Mouse (Mus musculus) embryonic facial prominence, embryonic 12.5 days (tissue): ENCODE data around the gene Ppp1r10. TPM values are rescaled to one million over a fixed set of nuclear protein-coding genes. Genes with fewer than 3 reads are reported as not detected.
A peak's percentile ranks its signal among the peaks of the same experiment; 100 is the strongest.

ENCODE experiments used
- ATAC-seq: fragments of 200-750 bp; cut with Nextera tagmentation; 2 replicates; pipeline ENCODE4 v1.8.0; 2017; ENCODE audit not compliant: insufficient number of reproducible peaks, insufficient read depth, low FRiP score, low TSS enrichment
- H3K27ac ChIP-seq: fragments of 300-500 bp; sonication (generic); 2 replicates; pipeline ENCODE4 v1.5.1; 2016; ENCODE audit warnings: mild to moderate bottlenecking
- H3K27me3 ChIP-seq: fragments of 300-500 bp; sonication (generic); 2 replicates; pipeline ENCODE4 v1.6.1; 2016; ENCODE audit warnings: mild to moderate bottlenecking, moderate library complexity
- H3K36me3 ChIP-seq: fragments of 300-500 bp; sonication (generic); 2 replicates; pipeline ENCODE4 v1.6.1; 2016; ENCODE audit warnings: mild to moderate bottlenecking
- H3K4me1 ChIP-seq: fragments of 300-500 bp; sonication (generic); 2 replicates; pipeline ENCODE4 v1.6.1; 2016
- H3K4me2 ChIP-seq: fragments of 300-500 bp; sonication (generic); replicated peaks from 2 replicates; pipeline ENCODE4 v1.6.1; 2016; ENCODE audit warnings: mild to moderate bottlenecking, moderate library complexity
- H3K4me3 ChIP-seq: fragments of 300-500 bp; sonication (generic); 2 replicates; pipeline ENCODE4 v1.5.1; 2016; ENCODE audit warnings: mild to moderate bottlenecking
- H3K9ac ChIP-seq: fragments of 300-500 bp; sonication (generic); 2 replicates; pipeline ENCODE4 v1.6.1; 2016; ENCODE audit warnings: mild to moderate bottlenecking, moderate library complexity
- H3K9me3 ChIP-seq: fragments of 300-500 bp; sonication (generic); 2 replicates; pipeline ENCODE4 v1.6.1; 2016; ENCODE audit warnings: mild to moderate bottlenecking, moderate library complexity
- WGBS: fragments of 180-500 bp; shearing (Covaris S2); methylation state at CpG from one replicate; pipeline ENCODE4 v1.1.7; 2016; 5-methylcytosine and 5-hydroxymethylcytosine counted together
- microRNA counts: library from miRNA; unstranded; fragments of <30 nt; microRNA quantifications from one replicate; lab custom pipeline; 2017
- microRNA-seq: library from miRNA; unstranded; fragments of <30 nt; microRNA quantifications from one replicate; pipeline ENCODE4, GENCODE M21; 2017
- polyA plus RNA-seq: library from polyadenylated mRNA; unstranded; fragments of >200 nt; fragmentation: Nextera tagmentation; extraction: Ambion mirVana; gene quantifications from 2 replicates; pipeline ENCODE4 v1.2.1, GENCODE M21; 2016

Ppp1r10 gene
- polyA plus RNA-seq, 1 experiment from 2014 or later = 51.9 TPM

DNA sequence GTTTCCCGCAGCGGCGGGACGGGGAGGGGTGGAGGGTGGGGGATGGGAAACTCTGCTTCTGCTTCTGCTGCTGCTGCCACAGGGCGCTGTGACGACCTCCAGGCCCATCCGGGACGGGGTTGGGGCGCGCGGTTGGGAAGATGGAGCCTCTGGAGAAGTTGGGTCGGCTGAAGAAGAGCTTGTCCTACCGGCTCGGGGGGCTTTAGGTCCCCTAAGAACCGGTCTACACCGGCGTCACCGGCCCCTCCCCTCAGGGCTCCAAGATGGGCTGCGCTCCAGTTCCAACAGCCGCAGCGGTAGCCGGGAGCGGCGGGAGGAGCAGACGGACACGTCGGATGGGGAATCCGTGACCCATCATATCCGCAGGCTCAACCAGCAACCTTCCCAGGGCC is 64.1 kb downstream of the Ppp1r10 start:
- ATAC-seq = peak; percentile 13; the same call in 1 of the 2 replicates
- Histone ChIP-seq H3K36me3 (peaks cover 35% of the 10 kb centered on the region), H3K9me3 (no peaks in the 10 kb centered on the region), H3K4me1 (peaks cover 16% of the 10 kb centered on the region), H3K27me3 (no peaks in the 10 kb centered on the region), H3K4me3 (peak overlapping the region; percentile 95), H3K4me2 (peak overlapping the region; percentile 78), H3K27ac (peak overlapping the region; percentile 97), H3K9ac (peak overlapping the region; percentile 87)
- under 1% methylated on average over 26 of the region's 29 CpGs for WGBS

DNA sequence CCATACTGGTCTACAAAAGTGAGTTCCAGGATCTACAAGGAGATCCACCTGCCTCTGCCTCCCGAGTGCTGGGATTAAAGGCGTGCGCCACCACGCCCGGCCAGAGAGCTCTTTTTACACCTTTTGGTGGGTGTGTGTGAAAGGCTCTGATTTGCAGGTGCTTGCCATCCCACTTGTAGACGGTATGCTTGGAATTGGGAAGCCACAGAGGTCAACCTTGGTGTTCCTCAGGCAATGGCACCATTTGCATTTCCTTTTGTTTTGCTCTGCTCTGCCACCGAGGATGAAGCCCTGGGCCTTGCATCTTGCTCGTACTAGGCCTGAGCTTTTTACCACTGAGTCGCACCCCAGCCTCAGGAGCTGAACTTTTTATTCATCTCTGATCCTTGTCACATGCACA is 65.5 kb downstream of the Ppp1r10 start:
- peak overlapping the region; percentile 95; the same call in 1 of the 2 replicates for H3K4me3 ChIP-seq
- no peaks in the 10 kb centered on the region for H3K9me3 ChIP-seq
- no peak overlapping the region for H3K9ac ChIP-seq
- no peaks in the 10 kb centered on the region for H3K27me3 ChIP-seq
- H3K27ac ChIP-seq = no peak overlapping the region
- ATAC-seq = no peak
- peaks cover 16% of the 10 kb centered on the region for H3K4me1 ChIP-seq
- peaks cover 49% of the 10 kb centered on the region for H3K36me3 ChIP-seq
- no peak overlapping the region for H3K4me2 ChIP-seq
- 90% methylated on average over 9 of the region's 9 CpGs for WGBS

MicroRNAs encoded within 50 kb of the gene (microRNA counts, 519-probe panel; counts per million panel counts)
- microRNA mmu-miR-1894-3p (lab: Ali Mortazavi, UCI) = 460 counts per million, percentile 65 among the panel's probes with 10 or more counts
- microRNA mmu-miR-1894-5p (lab: Ali Mortazavi, UCI) = 460 counts per million, percentile 65 among the panel's probes with 10 or more counts
- microRNA mmu-miR-877 (lab: Ali Mortazavi, UCI) = 460 counts per million, percentile 65 among the panel's probes with 10 or more counts

Small RNA genes lying within 50 kb of the gene (microRNA-seq; reads per million reads assigned to microRNA genes)
- gene Gm28033 (not detected), gene Mir1894 (not detected), gene Mir877 (112 reads per million, percentile 52 among the genes with 10 or more reads in this experiment)

Other genes starting within 250 kb of the Ppp1r10 start
- gene Vars2, start 248.8 kb upstream of the Ppp1r10 start, polyA plus RNA-seq = 18.5 and 23.6 TPM in 2 replicates
- gene Gtf2h4, start 242.7 kb upstream of the Ppp1r10 start, polyA plus RNA-seq = 48.6 and 51.5 TPM in 2 replicates
- 62.6 and 63.0 TPM in 2 replicates for gene Ddr1, start 211.8 kb upstream of the Ppp1r10 start, polyA plus RNA-seq
- gene Ier3, start 94.8 kb upstream of the Ppp1r10 start, polyA plus RNA-seq = 6.9 and 8.9 TPM in 2 replicates
- gene Flot1, start 93.2 kb upstream of the Ppp1r10 start, polyA plus RNA-seq = 50.7 and 60.3 TPM in 2 replicates
- 1,266 and 1,271 TPM in 2 replicates for gene Tubb5, start 78.1 kb upstream of the Ppp1r10 start, polyA plus RNA-seq
- gene Mdc1, start 74.9 kb upstream of the Ppp1r10 start, polyA plus RNA-seq = 15.1 and 21.3 TPM in 2 replicates
- 39.9 and 43.9 TPM in 2 replicates for gene Nrm, start 55.1 kb upstream of the Ppp1r10 start, polyA plus RNA-seq
- gene Ppp1r18, start 50.8 kb upstream of the Ppp1r10 start, polyA plus RNA-seq = 26.1 and 28.9 TPM in 2 replicates
- 47.8 and 52.8 TPM in 2 replicates for gene Dhx16, start 36.6 kb upstream of the Ppp1r10 start, polyA plus RNA-seq
- gene 2310061I04Rik, start 19.0 kb upstream of the Ppp1r10 start, polyA plus RNA-seq = 24.0 and 24.3 TPM in 2 replicates
- gene Atat1, start 6.4 kb upstream of the Ppp1r10 start, polyA plus RNA-seq = 165 and 172 TPM in 2 replicates
- gene Mrps18b, start within 50 bp of the Ppp1r10 start, polyA plus RNA-seq = 65.6 TPM in 2 replicates
- 91.2 and 113 TPM in 2 replicates for gene Abcf1, start 53.3 kb downstream of the Ppp1r10 start, polyA plus RNA-seq
- gene Gnl1, start 63.4 kb downstream of the Ppp1r10 start, polyA plus RNA-seq = 69.9 and 71.5 TPM in 2 replicates
- 42.9 and 51.4 TPM in 2 replicates for gene Prr3, start 63.8 kb downstream of the Ppp1r10 start, polyA plus RNA-seq
- gene H2-T24, start 104.1 kb downstream of the Ppp1r10 start, polyA plus RNA-seq = 3.7 and 5.5 TPM in 2 replicates
- gene H2-T23, start 116.4 kb downstream of the Ppp1r10 start, polyA plus RNA-seq = 10.2 and 12.1 TPM in 2 replicates
- gene H2-T22, start 126.3 kb downstream of the Ppp1r10 start, polyA plus RNA-seq = 16.3 and 17.2 TPM in 2 replicates
- not detected in 2 replicates for gene Gm6034, start 126.5 kb downstream of the Ppp1r10 start, polyA plus RNA-seq
- not detected in 2 replicates for gene Gm11127, start 141.9 kb downstream of the Ppp1r10 start, polyA plus RNA-seq
- gene Gm19684, start 205.2 kb downstream of the Ppp1r10 start, polyA plus RNA-seq = not detected in 2 replicates
- not detected in 2 replicates for gene Gm7030, start 213.0 kb downstream of the Ppp1r10 start, polyA plus RNA-seq